Mouse (Mus musculus): ENCODE data around the gene Zbtb12. TPM values are rescaled to one million over a fixed set of nuclear protein-coding genes. Genes with fewer than 3 reads are reported as not detected.
A peak's percentile ranks its signal among the peaks of the same experiment; 100 is the strongest.

Gene Zbtb12
- polyA plus RNA-seq, 1 experiment from 2014 or later: 0.54 TPM

GRCm38 (mm10) chr17:34874321-34874720, 5.0 kb upstream of the Zbtb12 start:
- H3K36me3 ChIP-seq: no peaks in the 10 kb centered on the region
- WGBS (ENCODE audit: insufficient replicate concordance): 70% methylated on average over 6 of the region's 6 CpGs

GRCm38 (mm10) chr17:34881166-34881565, 1.9 kb downstream of the Zbtb12 start:
- Histone ChIP-seq H3K4me3 (replicated peaks) (peak overlapping the region; percentile 44), H3K9me3 (replicated peaks) (no peaks in the 10 kb centered on the region), H3K4me2 (peak overlapping the region; percentile 59), H3K36me3 (no peaks in the 10 kb centered on the region), H3K4me1 (replicated peaks) (peaks cover 37% of the 10 kb centered on the region), H3K27me3 (no peaks in the 10 kb centered on the region), H3K9ac (no peak overlapping the region), H3K27ac (no peak overlapping the region)
- no peak for DNase-seq
- ATAC-seq (ENCODE audit: low read depth): no peak

More at GRCm38 (mm10) chr17:34874321-34874720, 5.0 kb upstream of the Zbtb12 start:
- no peak overlapping the region for H3K4me2 ChIP-seq
- no peak overlapping the region for H3K9ac ChIP-seq
- no peaks in the 10 kb centered on the region for H3K9me3 ChIP-seq (replicated peaks)
- no peak overlapping the region for H3K4me3 ChIP-seq (replicated peaks)
- ATAC-seq (ENCODE audit: low read depth) (no peak), DNase-seq (no peak)
- no peaks in the 10 kb centered on the region; the same call in 1 of the 2 replicates for H3K4me1 ChIP-seq (replicated peaks)
- no peaks in the 10 kb centered on the region; the same call in 1 of the 2 replicates for H3K27me3 ChIP-seq
- H3K27ac ChIP-seq: no peak overlapping the region

GRCm38 (mm10) chr17:34881683-34882310, 2.5 kb downstream of the Zbtb12 start, which contains the start of gene Gm20547:
Gene Gm20547 (minus strand): TSS chr17:34882042.
- DNase-seq (no peak), ATAC-seq (ENCODE audit: low read depth) (peak; percentile 55; the same call in 1 of the 2 replicates)
- Histone ChIP-seq H3K9me3 (replicated peaks) (no peaks in the 10 kb centered on the region), H3K4me2 (peak within 1 kb of the TSS; percentile 59), H3K36me3 (no peaks in the 10 kb centered on the region), H3K27ac (peak within 1 kb of the TSS; percentile 29; the same call in 1 of the 2 replicates), H3K9ac (peak within 1 kb of the TSS; percentile 36), H3K4me3 (replicated peaks) (peak within 1 kb of the TSS; percentile 44), H3K4me1 (replicated peaks) (peaks cover 37% of the 10 kb centered on the region), H3K27me3 (no peaks in the 10 kb centered on the region)
- 24% methylated on average over 15 of the region's 15 CpGs for WGBS (ENCODE audit: insufficient replicate concordance)

GRCm38 (mm10) chr17:34883332-34883731, 4.0 kb downstream of the Zbtb12 start:
- H3K4me1 ChIP-seq (replicated peaks): peaks cover 37% of the 10 kb centered on the region
- H3K4me2 ChIP-seq: no peak overlapping the region

GRCm38 (mm10) chr17:34884704-34885103, 5.4 kb downstream of the Zbtb12 start:
- Histone ChIP-seq H3K4me2 (0 out of 2 replicates have a peak overlapping the region, but pooled peaks have one; percentile 2), H3K9ac (no peak overlapping the region), H3K4me1 (replicated peaks) (peaks cover 37% of the 10 kb centered on the region), H3K9me3 (replicated peaks) (no peaks in the 10 kb centered on the region), H3K27ac (no peak overlapping the region), H3K36me3 (no peaks in the 10 kb centered on the region), H3K27me3 (no peaks in the 10 kb centered on the region), H3K4me3 (replicated peaks) (no peak overlapping the region)
- 30% methylated on average over 6 of the region's 6 CpGs for WGBS (ENCODE audit: insufficient replicate concordance)
- peak; percentile 40; the same call in 1 of the 2 replicates for ATAC-seq (ENCODE audit: low read depth)
- no peak for DNase-seq

More at GRCm38 (mm10) chr17:34883332-34883731, 4.0 kb downstream of the Zbtb12 start:
- Histone ChIP-seq H3K4me3 (replicated peaks) (no peak overlapping the region), H3K27ac (no peak overlapping the region), H3K9ac (no peak overlapping the region), H3K9me3 (replicated peaks) (no peaks in the 10 kb centered on the region), H3K27me3 (no peaks in the 10 kb centered on the region), H3K36me3 (no peaks in the 10 kb centered on the region)
- WGBS (ENCODE audit: insufficient replicate concordance): 55% methylated on average over 3 of the region's 3 CpGs
- ATAC-seq (ENCODE audit: low read depth): no peak
- DNase-seq: no peak

GRCm38 (mm10) chr17:34885615-34886014, 6.3 kb downstream of the Zbtb12 start:
- WGBS (ENCODE audit: insufficient replicate concordance): 70% methylated on average over 3 of the region's 3 CpGs
- no peak overlapping the region for H3K9ac ChIP-seq
- DNase-seq (no peak), ATAC-seq (ENCODE audit: low read depth) (no peak)
- no peaks in the 10 kb centered on the region for H3K27me3 ChIP-seq
- H3K4me2 ChIP-seq: no peak overlapping the region
- no peak overlapping the region for H3K4me3 ChIP-seq (replicated peaks)
- H3K27ac ChIP-seq: no peak overlapping the region
- peaks cover 37% of the 10 kb centered on the region for H3K4me1 ChIP-seq (replicated peaks)
- H3K9me3 ChIP-seq (replicated peaks): no peaks in the 10 kb centered on the region
- no peaks in the 10 kb centered on the region for H3K36me3 ChIP-seq

- DNase-seq: no peak
- no peak overlapping the region for H3K27ac ChIP-seq
- no peak overlapping the region for H3K9ac ChIP-seq
- H3K4me2 ChIP-seq: no peak overlapping the region
- H3K9me3 ChIP-seq (replicated peaks): no peaks in the 10 kb centered on the region
- no peak overlapping the region for H3K4me3 ChIP-seq (replicated peaks)
- WGBS (ENCODE audit: insufficient replicate concordance): 56% methylated on average over 5 of the region's 5 CpGs
- ATAC-seq (ENCODE audit: low read depth): no peak
- H3K36me3 ChIP-seq: no peaks in the 10 kb centered on the region
- H3K4me1 ChIP-seq (replicated peaks): peaks cover 32% of the 10 kb centered on the region
- no peaks in the 10 kb centered on the region for H3K27me3 ChIP-seq
Measured at GRCm38 (mm10) chr17:34887942-34888341, 8.7 kb downstream of the Zbtb12 start.

GRCm38 (mm10) chr17:34890074-34890743, 10.9 kb downstream of the Zbtb12 start:
- 79% methylated on average over 12 of the region's 12 CpGs for WGBS (ENCODE audit: insufficient replicate concordance)

GRCm38 (mm10) chr17:34891377-34891776, 12.1 kb downstream of the Zbtb12 start:
- 90% methylated on average over 2 of the region's 2 CpGs for WGBS (ENCODE audit: insufficient replicate concordance)
- H3K4me3 ChIP-seq (replicated peaks): no peak overlapping the region
- DNase-seq (no peak), ATAC-seq (ENCODE audit: low read depth) (no peak)
- no peak overlapping the region for H3K9ac ChIP-seq
- H3K27ac ChIP-seq: no peak overlapping the region
- H3K4me1 ChIP-seq (replicated peaks): peaks cover 37% of the 10 kb centered on the region
- no peaks in the 10 kb centered on the region for H3K27me3 ChIP-seq
- no peaks in the 10 kb centered on the region for H3K9me3 ChIP-seq (replicated peaks)
- H3K36me3 ChIP-seq: peaks cover 8% of the 10 kb centered on the region
- no peak overlapping the region for H3K4me2 ChIP-seq

More at GRCm38 (mm10) chr17:34890074-34890743, 10.9 kb downstream of the Zbtb12 start:
- ATAC-seq (ENCODE audit: low read depth) (no peak), DNase-seq (no peak)
- no peaks in the 10 kb centered on the region for H3K9me3 ChIP-seq (replicated peaks)
- no peak overlapping the region for H3K4me2 ChIP-seq
- peaks cover 33% of the 10 kb centered on the region for H3K4me1 ChIP-seq (replicated peaks)
- no peak overlapping the region for H3K27ac ChIP-seq
- no peaks in the 10 kb centered on the region for H3K36me3 ChIP-seq
- no peak overlapping the region for H3K9ac ChIP-seq
- no peaks in the 10 kb centered on the region for H3K27me3 ChIP-seq
- no peak overlapping the region for H3K4me3 ChIP-seq (replicated peaks)

- DNase-seq: no peak
Measured at GRCm38 (mm10) chr17:34893072-34893824, 14.0 kb downstream of the Zbtb12 start.

GRCm38 (mm10) chr17:34894074-34894597, 14.9 kb downstream of the Zbtb12 start:
- under 1% methylated on average over 51 of the region's 51 CpGs for WGBS (ENCODE audit: insufficient replicate concordance)
- H3K27ac ChIP-seq: peak overlapping the region; percentile 88
- peaks cover 62% of the 10 kb centered on the region for H3K4me1 ChIP-seq (replicated peaks)
- H3K36me3 ChIP-seq: peaks cover 10% of the 10 kb centered on the region
- DNase-seq (peak; percentile 86), ATAC-seq (ENCODE audit: low read depth) (peak; percentile 82)
- H3K4me2 ChIP-seq: peak overlapping the region; percentile 98
- peak overlapping the region; percentile 86 for H3K9ac ChIP-seq
- no peaks in the 10 kb centered on the region for H3K27me3 ChIP-seq
- H3K4me3 ChIP-seq (replicated peaks): peak overlapping the region; percentile 74
- no peaks in the 10 kb centered on the region for H3K9me3 ChIP-seq (replicated peaks)

More at GRCm38 (mm10) chr17:34893072-34893824, 14.0 kb downstream of the Zbtb12 start:
- Histone ChIP-seq H3K27ac (peak overlapping the region; percentile 81), H3K36me3 (peaks cover 10% of the 10 kb centered on the region), H3K4me1 (replicated peaks) (peaks cover 56% of the 10 kb centered on the region), H3K27me3 (no peaks in the 10 kb centered on the region), H3K9ac (peak overlapping the region; percentile 86), H3K4me2 (peak overlapping the region; percentile 98), H3K4me3 (replicated peaks) (peak overlapping the region; percentile 74), H3K9me3 (replicated peaks) (no peaks in the 10 kb centered on the region)
- ATAC-seq (ENCODE audit: low read depth): no peak
- 76% methylated on average over 12 of the region's 12 CpGs for WGBS (ENCODE audit: insufficient replicate concordance)

Measured in liver, embryonic 13.5 days (tissue).